Mouse (Mus musculus) testis, adult 2 months (tissue): ENCODE measurements around the gene Ccl9.

Source experiments
- CTCF ChIP-seq: fragments of 200-500 bp; IDR thresholded peaks from 2 replicates; pipeline ENCODE4 v1.5.1; 2012; ENCODE audit warnings: low read depth, mild to moderate bottlenecking, inconsistent platforms, low read length, moderate library complexity; ENCODE audit not compliant: control insufficient read depth, insufficient read depth, insufficient replicate concordance
- POLR2A ChIP-seq: fragments of 200-500 bp; IDR thresholded peaks from 2 replicates; pipeline ENCODE4 v1.6.1; 2012; ENCODE audit warnings: low read depth, mild to moderate bottlenecking, inconsistent platforms, low read length, moderate library complexity; ENCODE audit not compliant: control insufficient read depth

- no peak for TF ChIP-seq CTCF
- no peak for TF ChIP-seq POLR2A
These were observed 16.0 kb downstream of the Ccl9 start for GRCm38 (mm10) chr11:83562311-83562887.
